In the genomic region with DNA sequence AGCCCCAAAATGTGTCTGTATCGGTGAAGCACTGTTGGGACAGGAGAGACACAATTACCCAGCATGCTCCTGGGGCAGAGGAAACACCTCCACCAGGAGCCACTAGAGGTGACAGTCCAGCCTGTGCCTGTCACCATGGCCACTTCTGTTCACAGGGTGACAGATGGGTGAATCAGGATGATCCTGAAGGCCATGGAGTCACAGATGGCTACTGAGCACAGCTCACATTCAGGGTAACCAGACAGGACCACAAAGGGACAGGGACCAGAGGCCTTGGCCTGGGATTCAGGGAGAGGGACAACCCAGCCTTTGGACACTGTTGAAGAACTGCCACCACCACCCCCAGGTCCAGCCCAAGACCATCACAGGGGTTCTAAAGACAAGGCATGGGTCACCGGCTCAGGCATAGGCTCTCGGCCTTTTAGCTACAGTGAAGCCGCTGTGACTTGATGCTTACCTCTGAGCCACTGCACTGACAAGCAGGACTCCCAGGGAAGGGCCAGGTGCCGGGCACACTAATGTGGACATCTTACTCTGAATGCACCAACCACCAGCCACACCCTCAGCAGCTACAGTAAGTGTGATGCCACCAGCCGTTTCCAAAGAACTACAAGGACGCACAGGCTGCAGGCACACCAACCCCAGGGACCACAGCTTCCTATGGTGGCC, we compare ENCODE assay signal across 13 mouse cellular contexts. TPM values are rescaled to one million over a fixed set of nuclear protein-coding genes. Genes with fewer than 3 reads are reported as not detected.
"Had no signal": no experiment of that assay in that cellular context is flagged by ENCODE, and none has a peak within 500 bp of the region (broad histone marks: within the 10 kb centered on the region; RNA-seq: fewer than 3 reads in every experiment).

No protein-coding gene starts in this region.

- DNase-seq: kidney, postnatal 14 days; kidney, postnatal 4 days; left cerebral cortex, postnatal 4 days; liver, postnatal 0 days; lung, embryonic 14.5 days; right cerebral cortex, adult 18-20 months; thymus, adult 18-20 months; thymus, postnatal 36 days had no signal

RNA-seq across cellular contexts. Expression of a gene that starts 16.4 kb away (rescaled TPM):
- total RNA-seq: layer of hippocampus, adult 18-20 months; layer of hippocampus, postnatal 14 days; left cerebral cortex, adult 8-10 months; left cerebral cortex, postnatal 14 days; left cerebral cortex, postnatal 4 days; megakaryocyte, adult 5-6 weeks had no signal
